Mouse (Mus musculus): ENCODE results near the gene Bhlha9.

GRCm38 (mm10) chr11:76709625-76710452, 37.6 kb downstream of the Bhlha9 start:
- peak; percentile 40 for TF ChIP-seq POLR2A (IDR thresholded peaks at IDR 0.05; ENCODE audit: insufficient read length, low read depth)
- TF ChIP-seq MAX (IDR thresholded peaks at IDR 0.05; ENCODE audit: low read depth): no peak
- no peak for TF ChIP-seq USF1 (IDR thresholded peaks at IDR 0.05; ENCODE audit: low read depth)
- TF ChIP-seq MYOG (IDR thresholded peaks at IDR 0.05; ENCODE audit: control insufficient read depth in 1 of 3, insufficient read depth in 1 of 3, insufficient read length in 2 of 3, low read depth in 2 of 3): no peak
- no peak for TF ChIP-seq POLR2AphosphoS2 (IDR thresholded peaks at IDR 0.05; ENCODE audit: insufficient read length, low read depth)
- TF ChIP-seq E2F4 (IDR thresholded peaks at IDR 0.05; ENCODE audit: insufficient read depth): no peak
- TF ChIP-seq CEBPB (IDR thresholded peaks at IDR 0.05; ENCODE audit: insufficient read depth, poor library complexity, severe bottlenecking): peak; percentile 89
- TF ChIP-seq TCF12 (IDR thresholded peaks at IDR 0.05; ENCODE audit: insufficient read depth, poor library complexity, severe bottlenecking): no peak
- no peak for TF ChIP-seq MYOD1 (IDR thresholded peaks at IDR 0.05; ENCODE audit: control insufficient read depth in 1 of 3, insufficient read length in 2 of 3, low read depth in 2 of 3)
- no peak for TF ChIP-seq SRF (IDR thresholded peaks at IDR 0.05; ENCODE audit: control insufficient read depth, insufficient read length, low read depth)
- no peak for TF ChIP-seq TCF3 (IDR thresholded peaks at IDR 0.05; ENCODE audit: insufficient read length, low read depth)
- TF ChIP-seq REST (IDR thresholded peaks at IDR 0.05; ENCODE audit: insufficient read depth, insufficient read length): no peak
